Mouse (Mus musculus): ENCODE results near the gene Pcnp. TPM values are rescaled to one million over a fixed set of nuclear protein-coding genes. Genes with fewer than 3 reads are reported as not detected.
"Not testable (repeated sequence)": the region's sequence is repeated elsewhere in the genome, so short reads cannot be mapped to it uniquely, and the experiment has no call there.

Pcnp gene
- 346 and 352 TPM in 2 replicates for polyA plus RNA-seq (2016; fragmentation: Nextera tagmentation; extraction: Ambion mirVana)

DNA sequence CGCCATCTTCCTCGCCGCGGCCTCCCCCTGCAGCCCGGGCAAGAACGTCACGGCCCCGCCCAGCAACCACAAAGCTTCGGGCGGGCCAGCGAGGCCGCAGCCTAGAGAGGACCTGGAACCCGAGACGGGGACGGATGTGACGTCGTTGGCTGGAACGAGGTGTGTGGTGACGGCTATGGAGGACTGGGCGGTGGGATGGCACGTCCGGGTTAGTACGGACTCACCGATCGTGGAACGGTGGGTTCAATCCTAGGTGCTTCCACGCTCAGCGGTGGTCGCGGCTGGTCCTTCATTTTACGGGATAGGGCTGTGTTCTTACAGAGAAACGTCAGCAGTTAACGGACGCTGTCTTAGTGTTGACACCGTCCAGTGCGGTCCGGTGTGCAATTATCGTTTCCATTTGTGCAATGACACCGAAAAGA, at the start of gene Pcnp:
Gene Pcnp (minus strand): TSS at position 79 of the 422 bp plus-strand sequence.
- Histone ChIP-seq H3K4me1 (peaks cover 24% of the 10 kb centered on the region), H3K27me3 (ENCODE audit: low read depth, poor library complexity, severe bottlenecking) (no peaks in the 10 kb centered on the region), H3K9me3 (replicated peaks) (no peaks in the 10 kb centered on the region), H3K4me3 (peak within 1 kb of the TSS; percentile 91), H3K27ac (replicated peaks) (peak within 1 kb of the TSS; percentile 97), H3K36me3 (peaks cover 55% of the 10 kb centered on the region)
- DNase-seq (ENCODE audit: low spot score) = peak; percentile 98
- under 1% methylated on average over 39 of the region's 39 CpGs for WGBS

DNA sequence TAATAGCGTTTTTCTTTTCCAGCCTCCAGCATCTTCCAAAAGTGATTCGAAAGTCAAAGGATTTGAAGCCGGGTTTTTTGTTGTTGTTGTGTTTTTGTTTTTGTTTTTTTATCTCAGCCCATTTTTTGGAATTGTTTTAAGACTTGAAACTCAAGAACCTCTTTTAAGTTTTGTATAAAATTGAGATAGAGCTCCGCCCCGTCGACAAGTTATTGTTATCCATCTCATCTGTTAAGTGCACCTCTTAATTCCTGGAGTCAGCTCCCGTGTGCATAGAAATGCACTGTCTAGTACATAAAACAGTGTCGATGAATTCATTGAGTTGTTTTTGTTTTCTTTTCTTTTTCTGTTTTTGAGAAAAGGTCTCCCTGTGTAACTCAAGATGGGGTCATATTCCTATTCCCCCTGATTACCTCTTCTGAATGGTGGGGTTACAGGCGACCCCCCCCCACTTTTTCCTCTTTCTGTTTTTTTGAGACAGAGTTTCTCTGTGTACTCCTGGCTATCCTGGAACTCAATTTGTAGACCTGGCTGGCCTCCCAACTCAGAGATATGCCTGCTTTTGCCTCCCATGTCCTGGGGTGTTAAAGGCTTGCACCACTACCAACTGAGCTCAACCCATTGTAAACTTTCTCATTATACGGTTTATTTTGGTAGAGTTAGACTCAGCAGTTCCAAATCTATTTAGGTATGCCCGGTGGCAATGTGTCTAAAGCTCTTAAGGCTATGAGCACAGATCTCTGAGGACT, 46.8 kb upstream of the Pcnp start:
- 12% methylated on average over 11 of the region's 11 CpGs for WGBS
- H3K27ac ChIP-seq (replicated peaks) = peak overlapping the region; percentile 95
- peaks cover 6% of the 10 kb centered on the region for H3K36me3 ChIP-seq
- peaks cover 17% of the 10 kb centered on the region for H3K4me1 ChIP-seq
- peak overlapping the region; percentile 82 for H3K4me3 ChIP-seq
- DNase-seq (ENCODE audit: low spot score) = no peak
- no peaks in the 10 kb centered on the region for H3K27me3 ChIP-seq (ENCODE audit: low read depth, poor library complexity, severe bottlenecking)
- H3K9me3 ChIP-seq (replicated peaks) = no peaks in the 10 kb centered on the region

DNA sequence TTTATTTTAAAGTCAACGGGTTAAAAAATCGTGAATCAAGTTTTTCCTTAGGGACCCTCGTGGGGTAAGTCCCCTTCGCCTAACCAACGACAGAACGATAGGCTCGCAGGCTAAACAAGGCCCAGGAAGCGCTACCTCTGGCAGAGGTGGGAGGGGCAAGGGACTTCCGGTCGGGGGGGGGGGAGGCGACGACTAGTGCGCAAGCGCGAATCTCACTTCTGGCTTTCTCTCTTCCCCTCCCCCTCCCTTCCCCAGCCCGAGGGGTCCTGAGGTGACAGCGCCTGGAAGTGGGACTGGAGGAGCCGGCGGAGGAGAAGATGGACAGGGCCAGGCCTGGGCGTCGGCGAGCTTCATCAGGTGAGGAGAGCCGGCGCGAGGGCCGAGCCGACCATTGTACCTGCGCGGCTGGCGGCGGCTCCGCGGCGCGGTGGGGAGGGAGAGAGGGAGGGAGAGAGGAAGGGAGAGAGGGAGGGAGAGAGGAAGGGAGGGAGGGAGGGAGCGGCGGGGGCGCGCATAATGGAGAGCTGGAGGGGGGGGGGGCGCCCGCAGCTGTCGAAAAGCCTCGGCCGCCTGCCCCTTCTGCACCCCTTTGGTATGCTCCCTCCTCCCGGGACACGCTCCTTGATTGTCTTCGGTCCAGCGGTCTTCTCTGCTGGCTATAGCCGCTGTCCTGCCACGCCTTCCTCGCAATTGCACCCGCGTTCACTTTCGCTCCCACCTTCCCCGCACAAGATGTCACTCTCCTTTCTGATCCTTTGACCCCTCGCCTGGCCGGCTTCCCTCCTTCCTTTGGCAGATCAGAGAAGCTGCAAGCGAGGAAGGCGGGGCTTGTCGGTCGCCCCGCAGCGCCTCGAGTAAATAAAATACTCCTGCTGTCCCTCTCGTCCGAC, 45.9 kb upstream of the Pcnp start:
- Histone ChIP-seq H3K9me3 (replicated peaks) (no peaks in the 10 kb centered on the region), H3K27ac (replicated peaks) (peak overlapping the region; percentile 95), H3K4me1 (peaks cover 17% of the 10 kb centered on the region), H3K4me3 (peak overlapping the region; percentile 82), H3K27me3 (ENCODE audit: low read depth, poor library complexity, severe bottlenecking) (no peaks in the 10 kb centered on the region), H3K36me3 (peaks cover 6% of the 10 kb centered on the region)
- DNase-seq (ENCODE audit: low spot score) = peak; percentile 95
- under 1% methylated on average over 49 of the region's 66 CpGs for whole genome bisulfite sequencing

DNA sequence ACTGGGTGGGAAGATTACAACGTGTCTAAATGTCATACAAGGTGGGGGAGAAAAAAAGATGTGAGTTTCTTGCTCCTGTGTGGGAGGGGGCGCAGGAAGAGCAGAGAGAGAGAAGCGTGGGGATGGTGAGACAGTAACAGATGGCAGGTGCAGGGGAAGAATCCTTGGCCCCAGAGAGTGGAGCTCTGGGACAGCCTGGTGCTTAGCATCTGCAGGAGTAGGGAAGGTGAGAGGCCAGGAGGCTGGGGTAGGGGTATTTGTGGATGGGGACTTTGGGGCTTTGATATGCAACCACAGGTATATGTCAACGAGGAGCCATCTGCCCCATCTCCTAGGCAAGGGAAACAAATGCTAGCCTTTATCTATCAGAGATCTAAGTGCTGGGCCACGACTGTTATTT, 45.0 kb upstream of the Pcnp start:
- no peak overlapping the region for H3K4me3 ChIP-seq
- peaks cover 6% of the 10 kb centered on the region for H3K36me3 ChIP-seq
- peaks cover 17% of the 10 kb centered on the region for H3K4me1 ChIP-seq
- peak overlapping the region; percentile 95 for H3K27ac ChIP-seq (replicated peaks)
- DNase-seq (ENCODE audit: low spot score) = no peak
- 73% methylated on average over 5 of the region's 5 CpGs for WGBS
- no peaks in the 10 kb centered on the region for H3K9me3 ChIP-seq (replicated peaks)
- H3K27me3 ChIP-seq (ENCODE audit: low read depth, poor library complexity, severe bottlenecking) = no peaks in the 10 kb centered on the region

DNA sequence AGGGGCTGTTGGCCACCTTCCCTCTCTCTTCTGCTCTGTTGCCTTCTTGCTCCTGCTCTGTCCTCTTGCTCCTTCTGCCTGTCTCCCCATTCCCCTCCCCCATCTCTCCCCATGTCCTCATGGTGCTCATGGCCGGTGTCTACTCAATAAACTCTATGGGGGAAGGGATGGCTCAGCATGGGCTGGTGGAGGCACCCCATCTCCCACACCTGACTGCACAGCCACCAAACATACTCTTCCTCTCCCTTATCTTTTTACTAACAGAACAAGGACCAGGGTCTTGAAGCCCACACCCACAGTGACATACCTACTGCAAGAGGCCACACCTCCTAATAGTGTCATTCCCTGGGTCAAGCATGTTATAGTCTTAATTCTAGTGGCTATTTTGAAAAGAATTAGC, 44.6 kb upstream of the Pcnp start:
- 80% methylated on average over 1 of the region's 1 CpGs for WGBS

DNA sequence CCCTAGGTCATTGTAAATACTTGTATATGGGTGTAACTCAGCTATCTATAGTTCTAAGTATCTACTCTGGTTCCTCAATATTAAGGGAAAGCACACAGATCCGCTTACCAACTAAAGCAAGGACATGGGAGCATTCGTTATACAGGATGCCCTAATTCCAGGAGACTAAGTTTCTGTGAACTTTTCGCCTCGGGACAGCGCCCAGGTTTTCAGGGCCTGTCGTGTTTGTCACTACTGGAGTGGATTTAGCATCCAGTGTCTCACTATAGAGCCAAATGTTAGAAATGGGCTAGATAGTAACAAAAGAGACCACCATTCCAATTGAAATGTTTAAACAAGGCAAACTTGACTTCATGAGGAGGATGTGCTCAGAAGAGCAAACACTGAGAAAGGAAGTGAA, 43.6 kb upstream of the Pcnp start:
- not testable (repeated sequence) for H3K27me3 ChIP-seq (ENCODE audit: low read depth, poor library complexity, severe bottlenecking); DNase-seq (ENCODE audit: low spot score)

More for the DNA sequence above, 44.6 kb upstream of the Pcnp start:
- no peaks in the 10 kb centered on the region for H3K27me3 ChIP-seq (ENCODE audit: low read depth, poor library complexity, severe bottlenecking)
- no peak for DNase-seq (ENCODE audit: low spot score)
- H3K27ac ChIP-seq (replicated peaks) = no peak overlapping the region
- H3K4me1 ChIP-seq = peaks cover 17% of the 10 kb centered on the region
- H3K4me3 ChIP-seq = no peak overlapping the region
- peaks cover 6% of the 10 kb centered on the region for H3K36me3 ChIP-seq
- H3K9me3 ChIP-seq (replicated peaks) = no peaks in the 10 kb centered on the region

DNA sequence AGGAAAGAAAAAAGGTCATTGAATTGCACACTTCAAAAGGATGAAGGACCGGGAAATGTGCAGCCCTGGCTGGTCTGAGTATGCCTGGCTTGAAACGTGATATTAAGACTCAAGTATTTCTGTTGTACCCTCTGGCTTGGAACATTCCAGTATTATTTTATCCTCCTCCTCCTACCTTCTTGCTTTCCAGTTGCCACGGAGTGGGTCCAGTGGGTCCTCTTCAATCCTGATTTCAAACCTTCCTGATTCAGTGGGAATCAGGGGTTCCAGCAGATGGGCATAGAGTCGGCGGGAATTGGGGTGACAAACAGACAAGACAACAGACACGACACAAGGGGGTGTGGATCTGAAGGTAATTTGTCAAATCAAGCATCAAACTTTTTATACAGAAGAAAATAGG, 43.0 kb upstream of the Pcnp start:
- WGBS = 79% methylated on average over 6 of the region's 6 CpGs
- DNase-seq (ENCODE audit: low spot score) = no peak

More for the DNA sequence above, 43.6 kb upstream of the Pcnp start:
- WGBS = 89% methylated on average over 6 of the region's 6 CpGs
- peaks cover 17% of the 10 kb centered on the region for H3K4me1 ChIP-seq
- H3K4me3 ChIP-seq; H3K36me3 ChIP-seq; H3K27ac ChIP-seq (replicated peaks); H3K9me3 ChIP-seq (replicated peaks): not testable (repeated sequence)

DNA sequence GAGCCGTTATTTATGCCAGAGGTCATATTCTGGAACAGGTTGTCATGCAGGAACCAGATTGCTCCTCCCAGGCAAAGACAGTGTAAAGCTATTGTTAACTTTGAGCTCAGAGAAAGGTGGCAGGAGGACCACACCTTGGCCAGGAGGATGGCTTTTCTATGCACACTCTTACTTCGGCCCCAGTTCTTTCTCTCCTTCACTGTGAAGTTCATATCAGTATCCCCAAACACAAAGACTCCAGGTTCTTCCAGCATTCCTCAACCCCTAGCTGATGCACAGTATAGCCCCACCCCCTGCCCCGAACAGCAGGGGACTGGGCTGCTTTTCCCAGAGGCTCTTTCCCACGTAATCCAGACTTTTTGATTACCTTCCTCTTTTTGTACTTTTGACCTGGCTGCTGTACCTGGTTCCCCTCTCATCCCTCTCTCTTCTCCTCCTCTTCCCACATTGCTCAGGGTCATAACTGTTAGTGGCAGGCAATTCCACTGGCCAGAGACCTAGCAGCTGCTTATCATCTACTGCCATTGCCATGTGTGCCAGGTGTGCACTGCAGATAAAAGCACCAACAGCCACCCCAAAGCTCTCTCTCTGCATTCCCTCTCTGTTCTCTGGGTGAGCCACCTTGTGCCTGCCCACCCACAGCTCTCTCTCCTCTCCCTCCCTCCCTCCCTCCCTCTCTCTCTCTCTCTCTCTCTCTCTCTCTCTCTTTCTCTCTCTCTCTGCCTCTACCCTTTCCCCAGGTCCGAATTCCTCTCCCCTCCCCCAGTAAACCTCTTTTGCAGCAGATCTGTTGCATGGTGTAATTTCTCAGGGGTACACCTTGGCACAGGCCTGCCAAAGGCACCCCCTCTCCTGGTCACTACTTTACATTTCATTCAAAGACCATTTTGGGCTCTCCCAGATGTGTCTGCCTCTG, 42.0 kb upstream of the Pcnp start:
- Histone ChIP-seq H3K4me3 (no peak overlapping the region), H3K27ac (replicated peaks) (0 out of 2 replicates have a peak overlapping the region, but pooled peaks have one; percentile 23), H3K27me3 (ENCODE audit: low read depth, poor library complexity, severe bottlenecking) (no peaks in the 10 kb centered on the region), H3K36me3 (no peaks in the 10 kb centered on the region), H3K4me1 (peaks cover 13% of the 10 kb centered on the region), H3K9me3 (replicated peaks) (no peaks in the 10 kb centered on the region)
- WGBS = 43% methylated on average over 5 of the region's 5 CpGs
- DNase-seq (ENCODE audit: low spot score) = no peak

More for the DNA sequence above, 43.0 kb upstream of the Pcnp start:
- Histone ChIP-seq H3K4me3 (no peak overlapping the region), H3K27me3 (ENCODE audit: low read depth, poor library complexity, severe bottlenecking) (no peaks in the 10 kb centered on the region), H3K9me3 (replicated peaks) (no peaks in the 10 kb centered on the region), H3K36me3 (no peaks in the 10 kb centered on the region), H3K27ac (replicated peaks) (no peak overlapping the region), H3K4me1 (peaks cover 17% of the 10 kb centered on the region)

DNA sequence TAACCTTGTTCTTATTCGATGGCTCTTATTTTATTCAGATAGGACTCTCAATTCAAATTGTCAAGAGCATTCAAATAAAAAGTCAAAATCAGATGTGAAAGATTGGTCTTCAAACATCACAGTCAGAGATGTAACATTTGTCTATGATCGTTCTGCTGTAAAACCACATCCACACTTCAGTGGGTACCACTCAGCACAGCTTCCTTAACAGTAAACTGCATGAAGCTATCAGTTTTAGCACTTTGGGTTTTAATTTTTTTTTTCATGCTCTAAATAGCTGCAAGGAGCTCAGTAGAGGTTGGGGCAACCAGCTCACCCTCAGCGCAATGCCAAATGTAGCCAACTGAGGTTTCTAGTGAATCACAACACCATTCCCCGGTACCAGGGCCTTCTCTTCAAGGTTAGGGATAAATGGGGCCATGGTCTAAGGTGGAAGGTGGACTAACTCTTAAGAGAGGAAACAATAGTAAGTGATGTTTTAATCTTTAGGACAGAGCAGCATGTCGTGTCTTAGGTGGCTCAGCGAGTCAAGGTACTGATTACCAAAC, 39.1 kb upstream of the Pcnp start:
- DNase-seq (ENCODE audit: low spot score) = no peak
- H3K27ac ChIP-seq (replicated peaks) = no peak overlapping the region
- H3K27me3 ChIP-seq (ENCODE audit: low read depth, poor library complexity, severe bottlenecking) = no peaks in the 10 kb centered on the region
- no peaks in the 10 kb centered on the region for H3K9me3 ChIP-seq (replicated peaks)
- H3K4me3 ChIP-seq = no peak overlapping the region
- H3K36me3 ChIP-seq = no peaks in the 10 kb centered on the region
- WGBS = 93% methylated on average over 6 of the region's 6 CpGs
- H3K4me1 ChIP-seq = 0 out of 2 replicates have a peak, but pooled peaks cover 5% of the 10 kb centered on the region

DNA sequence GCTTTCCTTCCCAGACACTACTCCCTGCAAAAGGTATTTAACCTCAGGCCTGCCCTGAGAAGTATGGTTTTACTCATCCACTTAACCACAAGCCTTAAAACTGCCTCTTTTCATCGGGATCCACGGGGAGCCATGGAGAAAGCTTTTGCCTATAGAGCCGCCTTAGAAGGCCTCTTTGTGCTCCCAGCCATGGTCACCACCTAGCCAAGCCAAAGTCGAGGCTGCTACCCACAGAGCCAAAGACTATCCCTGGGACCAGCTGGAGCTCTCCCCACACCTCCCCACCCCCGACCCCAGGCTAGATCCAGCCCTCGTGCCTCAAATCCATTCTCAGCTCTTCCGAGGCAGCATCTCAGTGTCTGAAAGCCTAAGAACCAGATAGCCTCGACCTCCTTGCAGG, 36.6 kb upstream of the Pcnp start:
- Histone ChIP-seq H3K9me3 (replicated peaks) (no peaks in the 10 kb centered on the region), H3K27ac (replicated peaks) (no peak overlapping the region), H3K27me3 (ENCODE audit: low read depth, poor library complexity, severe bottlenecking) (peaks cover 11% of the 10 kb centered on the region), H3K4me3 (no peak overlapping the region), H3K36me3 (no peaks in the 10 kb centered on the region), H3K4me1 (peaks cover 10% of the 10 kb centered on the region; the same call in 1 of the 2 replicates)
- 40% methylated on average over 8 of the region's 8 CpGs for WGBS
- no peak for DNase-seq (ENCODE audit: low spot score)

DNA sequence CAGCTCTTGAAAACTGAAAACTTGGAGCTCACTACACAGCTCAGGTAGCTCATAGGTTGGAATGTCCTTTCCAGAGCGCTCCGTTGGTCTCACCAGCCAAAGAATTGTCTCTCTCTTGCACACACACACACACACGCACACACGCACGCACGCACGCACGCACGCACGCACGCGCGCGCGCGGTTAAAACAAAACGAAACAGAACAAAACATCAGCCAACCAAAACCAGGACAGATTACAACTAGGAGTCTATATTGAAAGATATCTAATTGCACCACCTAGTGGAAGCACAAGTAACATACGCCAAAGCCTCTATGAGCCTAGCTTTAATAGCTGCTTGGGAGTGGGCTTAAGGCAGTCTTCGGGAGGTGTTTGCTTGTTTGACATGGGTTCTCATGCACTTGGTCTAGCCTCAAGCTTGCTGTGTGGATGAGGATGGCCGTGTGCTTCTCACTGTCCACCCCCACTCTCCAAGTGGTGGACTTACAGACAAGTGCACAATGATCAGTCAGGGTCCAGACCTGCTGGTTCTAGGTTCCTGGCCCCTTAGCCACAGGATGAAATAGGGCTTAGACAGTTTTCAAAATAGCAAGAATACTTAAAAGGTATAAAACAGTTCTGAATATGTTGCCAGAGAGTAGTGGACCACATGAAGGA, 34.9 kb upstream of the Pcnp start:
- Histone ChIP-seq H3K27me3 (ENCODE audit: low read depth, poor library complexity, severe bottlenecking) (peaks cover 11% of the 10 kb centered on the region), H3K4me1 (peaks cover 10% of the 10 kb centered on the region; the same call in 1 of the 2 replicates), H3K27ac (replicated peaks) (peak overlapping the region; percentile 81), H3K4me3 (peak overlapping the region; percentile 53), H3K36me3 (no peaks in the 10 kb centered on the region), H3K9me3 (replicated peaks) (no peaks in the 10 kb centered on the region)
- 9% methylated on average over 20 of the region's 20 CpGs for WGBS
- peak; percentile 73 for DNase-seq (ENCODE audit: low spot score)
